Mouse (Mus musculus): ENCODE measurements around the gene Cacng7. TPM values are rescaled to one million over a fixed set of nuclear protein-coding genes. Genes with fewer than 3 reads are reported as not detected.

Gene Cacng7
- total RNA-seq, 1 experiment = 14.4 TPM

- peak overlapping the region; percentile 98 for H3K27ac ChIP-seq (ENCODE audit: insufficient read depth, low read depth, low read length, poor library complexity, severe bottlenecking)
- H3K4me3 ChIP-seq (ENCODE audit: insufficient read depth in 1 of 2, low read depth in 1 of 2, low read length in 2 of 2, poor library complexity in 1 of 2, severe bottlenecking in 1 of 2) = peak overlapping the region; percentile 83
- H3K9ac ChIP-seq (ENCODE audit: insufficient read depth, low read depth, low read length, poor library complexity, severe bottlenecking) = peak overlapping the region; percentile 77
- no peak for DNase-seq (ENCODE audit: low read depth, low spot score)
- TF ChIP-seq CHD2 (IDR thresholded peaks at IDR 0.05; ENCODE audit: low read depth, low read length) = no peak; the same call in 1 of the 2 replicates
- TF ChIP-seq ZC3H11A (IDR thresholded peaks at IDR 0.05; ENCODE audit: borderline replicate concordance, low read depth, low read length) = no peak
- TF ChIP-seq HCFC1 (IDR thresholded peaks at IDR 0.05; ENCODE audit: borderline replicate concordance, insufficient read depth, low read length) = no peak
- no peak for TF ChIP-seq MAFK (IDR thresholded peaks at IDR 0.05; ENCODE audit: insufficient read depth, low read depth, low read length)
- TF ChIP-seq ZNF384 (IDR thresholded peaks at IDR 0.05; ENCODE audit: low read depth, low read length) = no peak
- in situ Hi-C loops (cut with MboI; ENCODE audit: low sequenced_read_pairs in 2 of 2, unreplicated experiment in 2 of 2) = no loop called here
- peaks cover 8 to 20% of the 10 kb centered on the region in 2 experiments for H3K4me1 ChIP-seq (ENCODE audit: control insufficient read depth in 2 of 2, insufficient read depth in 2 of 2, low read length in 2 of 2, poor library complexity in 1 of 2)
- no peaks in the 10 kb centered on the region for H3K9me3 ChIP-seq (ENCODE audit: control insufficient read depth, insufficient read depth, low read depth, low read length)
- H3K36me3 ChIP-seq (ENCODE audit: control insufficient read depth, insufficient read depth, low read length, poor library complexity, severe bottlenecking) = no peaks in the 10 kb centered on the region; the same call in 1 of the 2 replicates
These were observed 33.0 kb downstream of the Cacng7 start for GRCm38 (mm10) chr7:3365547-3366279.

GRCm38 (mm10) chr7:3366705-3367516 is 34.2 kb downstream of the Cacng7 start:
- Histone ChIP-seq H3K4me1 (ENCODE audit: control insufficient read depth in 2 of 2, insufficient read depth in 2 of 2, low read length in 2 of 2, poor library complexity in 1 of 2) (peaks cover 13 to 26% of the 10 kb centered on the region in 2 experiments), H3K9me3 (ENCODE audit: control insufficient read depth, insufficient read depth, low read depth, low read length) (no peaks in the 10 kb centered on the region), H3K36me3 (ENCODE audit: control insufficient read depth, insufficient read depth, low read length, poor library complexity, severe bottlenecking) (no peaks in the 10 kb centered on the region; the same call in 1 of the 2 replicates), H3K27ac (ENCODE audit: insufficient read depth, low read depth, low read length, poor library complexity, severe bottlenecking) (peak overlapping the region; percentile 98), H3K4me3 (ENCODE audit: insufficient read depth in 1 of 2, low read depth in 1 of 2, low read length in 2 of 2, poor library complexity in 1 of 2, severe bottlenecking in 1 of 2) (peak overlapping the region; percentile 83), H3K9ac (ENCODE audit: insufficient read depth, low read depth, low read length, poor library complexity, severe bottlenecking) (peak overlapping the region; percentile 77)
- in situ Hi-C loops (cut with MboI; ENCODE audit: low sequenced_read_pairs in 2 of 2, unreplicated experiment in 2 of 2) = no loop called here
- TF ChIP-seq HCFC1 (IDR thresholded peaks at IDR 0.05; ENCODE audit: borderline replicate concordance, insufficient read depth, low read length) = no peak
- no peak for TF ChIP-seq ZNF384 (IDR thresholded peaks at IDR 0.05; ENCODE audit: low read depth, low read length)
- no peak for TF ChIP-seq MAFK (IDR thresholded peaks at IDR 0.05; ENCODE audit: insufficient read depth, low read depth, low read length)
- no peak for TF ChIP-seq CHD2 (IDR thresholded peaks at IDR 0.05; ENCODE audit: low read depth, low read length)
- TF ChIP-seq ZC3H11A (IDR thresholded peaks at IDR 0.05; ENCODE audit: borderline replicate concordance, low read depth, low read length) = no peak
- no peak for DNase-seq (ENCODE audit: low read depth, low spot score)

- peak overlapping the region; percentile 77 for H3K9ac ChIP-seq (ENCODE audit: insufficient read depth, low read depth, low read length, poor library complexity, severe bottlenecking)
- in situ Hi-C loops (cut with MboI; ENCODE audit: low sequenced_read_pairs in 2 of 2, unreplicated experiment in 2 of 2) = no loop called here
- H3K4me3 ChIP-seq (ENCODE audit: insufficient read depth in 1 of 2, low read depth in 1 of 2, low read length in 2 of 2, poor library complexity in 1 of 2, severe bottlenecking in 1 of 2) = peak overlapping the region; percentile 83
These were observed 34.8 kb downstream of the Cacng7 start for GRCm38 (mm10) chr7:3367569-3367968.

GRCm38 (mm10) chr7:3368311-3368710 is 35.6 kb downstream of the Cacng7 start:
- no peak for TF ChIP-seq ZNF384 (IDR thresholded peaks at IDR 0.05; ENCODE audit: low read depth, low read length)
- no peak for TF ChIP-seq ZC3H11A (IDR thresholded peaks at IDR 0.05; ENCODE audit: borderline replicate concordance, low read depth, low read length)
- TF ChIP-seq MAFK (IDR thresholded peaks at IDR 0.05; ENCODE audit: insufficient read depth, low read depth, low read length) = no peak
- no peak for TF ChIP-seq HCFC1 (IDR thresholded peaks at IDR 0.05; ENCODE audit: borderline replicate concordance, insufficient read depth, low read length)
- TF ChIP-seq CHD2 (IDR thresholded peaks at IDR 0.05; ENCODE audit: low read depth, low read length) = no peak
- no peak for DNase-seq (ENCODE audit: low read depth, low spot score)
- no peaks in the 10 kb centered on the region for H3K9me3 ChIP-seq (ENCODE audit: control insufficient read depth, insufficient read depth, low read depth, low read length)
- H3K27ac ChIP-seq (ENCODE audit: insufficient read depth, low read depth, low read length, poor library complexity, severe bottlenecking) = peak overlapping the region; percentile 98
- in situ Hi-C loops (cut with MboI; ENCODE audit: low sequenced_read_pairs in 2 of 2, unreplicated experiment in 2 of 2) = no loop called here
- H3K9ac ChIP-seq (ENCODE audit: insufficient read depth, low read depth, low read length, poor library complexity, severe bottlenecking) = peak overlapping the region; percentile 81; the same call in 1 of the 2 replicates
- H3K36me3 ChIP-seq (ENCODE audit: control insufficient read depth, insufficient read depth, low read length, poor library complexity, severe bottlenecking) = no peaks in the 10 kb centered on the region; the same call in 1 of the 2 replicates
- H3K4me1 ChIP-seq (ENCODE audit: control insufficient read depth in 2 of 2, insufficient read depth in 2 of 2, low read length in 2 of 2, poor library complexity in 1 of 2) = peaks cover 13 to 31% of the 10 kb centered on the region in 2 experiments
- peak overlapping the region; percentile 3 to 83; a peak in 3 of 4 replicates for H3K4me3 ChIP-seq (ENCODE audit: insufficient read depth in 1 of 2, low read depth in 1 of 2, low read length in 2 of 2, poor library complexity in 1 of 2, severe bottlenecking in 1 of 2)

More at GRCm38 (mm10) chr7:3367569-3367968, 34.8 kb downstream of the Cacng7 start:
- no peaks in the 10 kb centered on the region for H3K9me3 ChIP-seq (ENCODE audit: control insufficient read depth, insufficient read depth, low read depth, low read length)
- TF ChIP-seq HCFC1 (IDR thresholded peaks at IDR 0.05; ENCODE audit: borderline replicate concordance, insufficient read depth, low read length) (no peak), CHD2 (IDR thresholded peaks at IDR 0.05; ENCODE audit: low read depth, low read length) (no peak), ZNF384 (IDR thresholded peaks at IDR 0.05; ENCODE audit: low read depth, low read length) (no peak), ZC3H11A (IDR thresholded peaks at IDR 0.05; ENCODE audit: borderline replicate concordance, low read depth, low read length) (no peak), MAFK (IDR thresholded peaks at IDR 0.05; ENCODE audit: insufficient read depth, low read depth, low read length) (no peak)
- DNase-seq (ENCODE audit: low read depth, low spot score) = no peak
- H3K36me3 ChIP-seq (ENCODE audit: control insufficient read depth, insufficient read depth, low read length, poor library complexity, severe bottlenecking) = no peaks in the 10 kb centered on the region; the same call in 1 of the 2 replicates
- peak overlapping the region; percentile 98 for H3K27ac ChIP-seq (ENCODE audit: insufficient read depth, low read depth, low read length, poor library complexity, severe bottlenecking)
- peaks cover 13 to 28% of the 10 kb centered on the region in 2 experiments for H3K4me1 ChIP-seq (ENCODE audit: control insufficient read depth in 2 of 2, insufficient read depth in 2 of 2, low read length in 2 of 2, poor library complexity in 1 of 2)
